Mouse (Mus musculus): Measurements from ENCODE around the gene Trim2.

DNA sequence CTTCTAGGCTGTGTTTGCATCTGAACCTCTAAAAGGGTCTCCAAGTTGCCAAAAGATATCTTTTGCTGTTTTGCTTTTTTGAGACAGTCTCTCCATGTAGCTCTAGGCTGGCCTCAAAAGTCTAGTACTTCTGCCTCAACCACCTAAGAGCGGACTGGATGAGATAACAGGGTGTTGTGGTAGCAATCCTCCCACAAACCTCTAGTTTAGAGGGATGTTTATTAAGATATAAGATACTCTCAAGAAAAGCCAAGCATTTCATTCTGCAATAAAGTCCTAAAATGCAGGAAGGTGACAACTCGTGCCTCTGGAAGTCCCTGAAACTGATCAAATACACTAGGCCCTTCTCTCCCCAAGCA, 52.2 kb downstream of the Trim2 start:
- TF ChIP-seq CTCF (conservative IDR thresholded peaks at IDR 0.05 in 1 of 2, IDR thresholded peaks at IDR 0.05 in 1 of 2; ENCODE audit: low read depth in 2 of 2, low read length in 2 of 2) = no peak
- no peak for TF ChIP-seq ZKSCAN1 (IDR thresholded peaks at IDR 0.05; ENCODE audit: borderline replicate concordance, low read depth, low read length)
- no peak for TF ChIP-seq POLR2A (IDR thresholded peaks at IDR 0.05; ENCODE audit: low read depth, low read length)

All from CH12.LX (cell line).